Mouse (Mus musculus): Measurements from ENCODE around the gene Sumo1.
"Not testable (repeated sequence)": the region's sequence is repeated elsewhere in the genome, so short reads cannot be mapped to it uniquely, and the experiment has no call there.

The Sumo1 gene

GRCm38 (mm10) chr1:59633056-59633455 is 37.6 kb downstream of the Sumo1 start:
- no peak for DNase-seq

GRCm38 (mm10) chr1:59631986-59632659 is 38.5 kb downstream of the Sumo1 start:
- DNase-seq, result no peak

GRCm38 (mm10) chr1:59630356-59630755 is 40.3 kb downstream of the Sumo1 start:
- not testable (repeated sequence) for DNase-seq

- DNase-seq, result no peak
Observed at GRCm38 (mm10) chr1:59629194-59629593, 41.4 kb downstream of the Sumo1 start.

- DNase-seq, result no peak
Observed at GRCm38 (mm10) chr1:59625410-59625809, 45.2 kb downstream of the Sumo1 start.

- DNase-seq, result peak; percentile 87
Observed at GRCm38 (mm10) chr1:59623325-59624017, 47.2 kb downstream of the Sumo1 start.

- no peak for DNase-seq
Observed at GRCm38 (mm10) chr1:59619201-59619600, 51.4 kb downstream of the Sumo1 start.

GRCm38 (mm10) chr1:59615021-59615420 is 55.6 kb downstream of the Sumo1 start:
- no peak for DNase-seq

- peak; percentile 86 for DNase-seq
Observed at GRCm38 (mm10) chr1:59613795-59614194, 56.8 kb downstream of the Sumo1 start.

GRCm38 (mm10) chr1:59610929-59611328 is 59.7 kb downstream of the Sumo1 start:
- DNase-seq, result no peak

- peak; percentile 22 for DNase-seq
Observed at GRCm38 (mm10) chr1:59609896-59610295, 60.7 kb downstream of the Sumo1 start.

GRCm38 (mm10) chr1:59609458-59609857 is 61.2 kb downstream of the Sumo1 start:
- no peak for DNase-seq

- DNase-seq, result no peak
Observed at GRCm38 (mm10) chr1:59608920-59609319, 61.7 kb downstream of the Sumo1 start.

- no peak for DNase-seq
Observed at GRCm38 (mm10) chr1:59608125-59608762, 62.4 kb downstream of the Sumo1 start.

GRCm38 (mm10) chr1:59607071-59607470 is 63.6 kb downstream of the Sumo1 start:
- no peak for DNase-seq

- no peak for DNase-seq
Observed at GRCm38 (mm10) chr1:59606479-59606878, 64.2 kb downstream of the Sumo1 start.

GRCm38 (mm10) chr1:59603893-59604292 is 66.7 kb downstream of the Sumo1 start:
- DNase-seq, result no peak

GRCm38 (mm10) chr1:59603417-59603712 is 67.3 kb downstream of the Sumo1 start:
- no peak for DNase-seq

- no peak for DNase-seq
Observed at GRCm38 (mm10) chr1:59602531-59603416, 67.9 kb downstream of the Sumo1 start.

- no peak for DNase-seq
Observed at GRCm38 (mm10) chr1:59595609-59596008, 75.0 kb downstream of the Sumo1 start.

- DNase-seq, result no peak
Observed at GRCm38 (mm10) chr1:59594586-59595266, 75.9 kb downstream of the Sumo1 start.

GRCm38 (mm10) chr1:59593622-59594035 is 77.0 kb downstream of the Sumo1 start:
- DNase-seq, result no peak

- DNase-seq, result peak; percentile 64
Observed at GRCm38 (mm10) chr1:59592876-59593275, 77.8 kb downstream of the Sumo1 start.
